9 mouse cellular contexts compared by ENCODE assay signal in genomic region chr6:100483084-100483810, GRCm38 (mm10).
DNase-seq lines count a peak whose midpoint lies in the region; ATAC-seq lines count a peak whose summit lies in the region.
"Had no signal": no experiment of that assay in that cellular context is flagged by ENCODE, and none has a peak within 500 bp of the region (broad histone marks: within the 10 kb centered on the region; RNA-seq: fewer than 3 reads in every experiment).

No protein-coding gene starts in this region.

- ATAC-seq in common myeloid progenitor, adult 5-6 weeks (replicated peaks; ENCODE audit: low read depth, poor library complexity, severe bottlenecking) = peak; percentile 72
- ATAC-seq in limb, embryonic 13.5 days (ENCODE audit: low FRiP score, low read depth) = no peak
- ATAC-seq in forebrain, embryonic 15.5 days (replicated peaks) = no peak
- ATAC-seq: forebrain, embryonic 14.5 days had no signal

- WGBS in heart, embryonic 10.5 days = 3% methylated on average over 14 of the region's 14 CpGs
- WGBS in limb, embryonic 13.5 days = 4% methylated on average over 14 of the region's 14 CpGs
- 20% methylated on average over 14 of the region's 14 CpGs for WGBS in forebrain, embryonic 15.5 days
- WGBS in hindbrain, embryonic 10.5 days = 16% methylated on average over 14 of the region's 14 CpGs

- no peak overlapping the region for H3K9ac ChIP-seq in limb, embryonic 13.5 days
- no peak overlapping the region for H3K9ac ChIP-seq in forebrain, embryonic 15.5 days (replicated peaks)

- peak overlapping the region; percentile 34 for H3K4me2 ChIP-seq in limb, embryonic 13.5 days (replicated peaks)
- H3K4me2 ChIP-seq in forebrain, embryonic 15.5 days (replicated peaks) = no peak overlapping the region

- no peaks in the 10 kb centered on the region for H3K36me3 ChIP-seq in heart, embryonic 10.5 days
- H3K36me3 ChIP-seq in limb, embryonic 13.5 days = no peaks in the 10 kb centered on the region
- H3K36me3 ChIP-seq in forebrain, embryonic 15.5 days = no peaks in the 10 kb centered on the region
- H3K36me3 ChIP-seq in hindbrain, embryonic 10.5 days = no peaks in the 10 kb centered on the region

- no peak overlapping the region for H3K27ac ChIP-seq in heart, embryonic 10.5 days
- H3K27ac ChIP-seq in limb, embryonic 13.5 days = no peak overlapping the region
- no peak overlapping the region for H3K27ac ChIP-seq in forebrain, embryonic 15.5 days (replicated peaks)
- no peak overlapping the region for H3K27ac ChIP-seq in hindbrain, embryonic 10.5 days

- H3K4me3 ChIP-seq in heart, embryonic 10.5 days = peak overlapping the region; percentile 43
- H3K4me3 ChIP-seq in limb, embryonic 13.5 days = no peak overlapping the region
- H3K4me3 ChIP-seq in forebrain, embryonic 15.5 days = no peak overlapping the region
- H3K4me3 ChIP-seq in hindbrain, embryonic 10.5 days = no peak overlapping the region

- peaks cover 39% of the 10 kb centered on the region for H3K4me1 ChIP-seq in heart, embryonic 10.5 days
- H3K4me1 ChIP-seq in limb, embryonic 13.5 days = peaks cover 23% of the 10 kb centered on the region
- H3K4me1 ChIP-seq in forebrain, embryonic 15.5 days = no peaks in the 10 kb centered on the region
- peaks cover 18% of the 10 kb centered on the region for H3K4me1 ChIP-seq in hindbrain, embryonic 10.5 days (replicated peaks)

- 0 out of 2 replicates have a peak, but pooled peaks cover 14% of the 10 kb centered on the region for H3K27me3 ChIP-seq in heart, embryonic 10.5 days (ENCODE audit: insufficient read depth, poor library complexity, severe bottlenecking)
- no peaks in the 10 kb centered on the region for H3K27me3 ChIP-seq in limb, embryonic 13.5 days
- H3K27me3 ChIP-seq in forebrain, embryonic 15.5 days = no peaks in the 10 kb centered on the region
- H3K27me3 ChIP-seq in hindbrain, embryonic 10.5 days (ENCODE audit: insufficient read depth, poor library complexity, severe bottlenecking) = peaks cover 42% of the 10 kb centered on the region

- intact Hi-C loops in heart, postnatal 25 days (cut with DNase I) = no loop called here

- no peak for DNase-seq in heart, embryonic 10.5 days (ENCODE audit: low spot score)
- DNase-seq in heart, postnatal 25 days (ENCODE audit: low spot score) = no peak
- DNase-seq in 416B (ENCODE audit: low read depth) = peak; percentile 75
- DNase-seq in B cell, adult 2 months = no peak
- DNase-seq in hindbrain, embryonic 10.5 days (ENCODE audit: low spot score) = no peak

- peaks cover 8% of the 10 kb centered on the region; the same call in 1 of the 2 replicates for H3K9me3 ChIP-seq in heart, embryonic 10.5 days
- H3K9me3 ChIP-seq in limb, embryonic 13.5 days = peaks cover 16% of the 10 kb centered on the region
- peaks cover 3% of the 10 kb centered on the region; the same call in 1 of the 2 replicates for H3K9me3 ChIP-seq in forebrain, embryonic 15.5 days
- H3K9me3 ChIP-seq in hindbrain, embryonic 10.5 days = peaks cover 13% of the 10 kb centered on the region
